Mouse (Mus musculus): ENCODE results near the gene Ddb1.

- TF ChIP-seq POLR2A (IDR thresholded peaks at IDR 0.05; ENCODE audit: extremely low read depth, insufficient read depth, low read length) (no peak), CTCF (IDR thresholded peaks at IDR 0.05; ENCODE audit: low read depth, low read length) (no peak)
These were observed 40.5 kb downstream of the Ddb1 start for GRCm38 (mm10) chr19:10645616-10646015.
